Mouse (Mus musculus) CH12.LX (cell line): ENCODE measurements at regions not wholly inside any gene's neighbourhood (a gene's known extent, or its start where the extent isn't known, plus 50 kb on each side); places are given as distances from the start of the nearest gene placed in this dataset.

Experiments
- DNase-seq: peaks from one replicate; pipeline ENCODE4 v3.0.0-alpha.2; 2013; ENCODE audit errors: extremely low read depth
- H3K27ac ChIP-seq: 2 replicates; pipeline ENCODE4 v1.5.1; 2012; ENCODE audit warnings: low read depth, mild to moderate bottlenecking, control low read depth, moderate library complexity; ENCODE audit not compliant: insufficient read depth
- H3K27me3 ChIP-seq: replicated peaks from 2 replicates; pipeline ENCODE3; 2012; ENCODE audit warnings: inconsistent platforms
- H3K36me3 ChIP-seq, 2 experiments: replicated peaks in 1 of 2; 2 replicates each; pipeline versions ENCODE3 to v1.6.1; 2012; ENCODE audit warnings: inconsistent platforms in 1 of 2, low read length in 1 of 2, mild to moderate bottlenecking in 1 of 2, mixed read lengths in 1 of 2, moderate library complexity in 1 of 2; ENCODE audit not compliant: control insufficient read depth in 1 of 2, insufficient read depth in 1 of 2
- H3K4me1 ChIP-seq, 2 experiments: 2 replicates each; pipeline ENCODE4 v1.6.1; 2012; ENCODE audit warnings: inconsistent platforms in 1 of 2, moderate library complexity in 1 of 2; ENCODE audit not compliant: insufficient read depth in 2 of 2, control insufficient read depth in 1 of 2
- H3K4me2 ChIP-seq: 2 replicates; pipeline ENCODE4 v1.6.1; 2012; ENCODE audit warnings: low read depth, mild to moderate bottlenecking, control low read depth; ENCODE audit not compliant: poor library complexity, insufficient read depth, severe bottlenecking
- H3K4me3 ChIP-seq, 3 experiments: fragments of 150-350 bp in 1 of 3; sonication (generic) in 1 of 3; replicated peaks in 1 of 3; 2 replicates each; pipeline versions ENCODE3 to v1.5.1; 2011 to 2012; ENCODE audit warnings: low read depth in 2 of 3, low read length in 2 of 3, mild to moderate bottlenecking in 2 of 3, moderate library complexity in 2 of 3, control low read depth in 1 of 3, improper control_type of control experiment in 1 of 3, inconsistent platforms in 1 of 3, mixed read lengths in 1 of 3; ENCODE audit not compliant: poor library complexity in 1 of 3
- H3K79me2 ChIP-seq: replicated peaks from 2 replicates; pipeline ENCODE4 v1.6.1; 2012; ENCODE audit warnings: mild to moderate bottlenecking, moderate library complexity; ENCODE audit not compliant: control insufficient read depth, poor library complexity, insufficient read depth, severe bottlenecking; ENCODE audit errors: extremely low read depth
- H3K9ac ChIP-seq: 2 replicates; pipeline ENCODE4 v1.6.1; 2012; ENCODE audit warnings: low read depth, mild to moderate bottlenecking, control low read depth, moderate library complexity; ENCODE audit not compliant: insufficient read depth
- H3K9me3 ChIP-seq: replicated peaks from 2 replicates; pipeline ENCODE3; 2012; ENCODE audit warnings: low read length, inconsistent platforms, mixed read lengths
- BHLHE40 ChIP-seq: IDR thresholded peaks from 2 replicates; pipeline ENCODE4 v1.6.1; 2011; ENCODE audit warnings: mild to moderate bottlenecking, low read depth, low read length, improper control_type of control experiment
- ELF1 ChIP-seq: IDR thresholded peaks from 2 replicates; pipeline ENCODE4 v1.6.1; 2014; ENCODE audit warnings: low read depth, mild to moderate bottlenecking, inconsistent platforms, low read length, improper control_type of control experiment
- ETS1 ChIP-seq: conservative IDR thresholded peaks from 2 replicates; pipeline ENCODE4 v1.6.1; 2012; ENCODE audit warnings: low read depth, mild to moderate bottlenecking, inconsistent platforms, low read length, improper control_type of control experiment, moderate library complexity
- IRF4 ChIP-seq: IDR thresholded peaks from 2 replicates; pipeline ENCODE4 v1.6.1; 2014; ENCODE audit warnings: low read depth, mild to moderate bottlenecking, inconsistent platforms, low read length, improper control_type of control experiment
- JUND ChIP-seq: conservative IDR thresholded peaks from 2 replicates; pipeline ENCODE4 v1.6.1; 2011; ENCODE audit warnings: low read depth, low read length, improper control_type of control experiment
- MAX ChIP-seq: IDR thresholded peaks from 2 replicates; pipeline ENCODE4 v1.6.1; 2011; ENCODE audit warnings: low read length, improper control_type of control experiment
- NELFE ChIP-seq: IDR thresholded peaks from 2 replicates; pipeline ENCODE4 v1.6.1; 2011; ENCODE audit warnings: low read depth, low read length, improper control_type of control experiment
- RCOR1 ChIP-seq: conservative IDR thresholded peaks from 2 replicates; pipeline ENCODE4 v1.6.1; 2012; ENCODE audit warnings: low read depth, mild to moderate bottlenecking, inconsistent platforms, low read length, improper control_type of control experiment
- SIN3A ChIP-seq: IDR thresholded peaks from 2 replicates; pipeline ENCODE4 v1.6.1; 2012; ENCODE audit warnings: low read length, improper control_type of control experiment, inconsistent platforms
- TBP ChIP-seq: conservative IDR thresholded peaks from 2 replicates; pipeline ENCODE4 v1.6.1; 2011; ENCODE audit warnings: low read depth, low read length, improper control_type of control experiment
- USF1 ChIP-seq: IDR thresholded peaks from 2 replicates; pipeline ENCODE4 v1.6.1; 2014; ENCODE audit warnings: low read depth, mild to moderate bottlenecking, inconsistent platforms, low read length, improper control_type of control experiment
- USF2 ChIP-seq: conservative IDR thresholded peaks from 2 replicates; pipeline ENCODE4 v1.6.1; 2011; ENCODE audit warnings: low read depth, low read length, improper control_type of control experiment
- ZMIZ1 ChIP-seq: IDR thresholded peaks from 2 replicates; pipeline ENCODE4 v1.6.1; 2012; ENCODE audit warnings: low read depth, mild to moderate bottlenecking, inconsistent platforms, low read length, improper control_type of control experiment
- dilution Hi-C: fragments of 300-500 bp; cut with MboI; formaldehyde crosslinking; loops from 2 replicates; pipeline ENCODE4 v1.14.3; 2020; ENCODE audit warnings: low sequenced_read_pairs; ENCODE audit not compliant: extremely low pct_unique_long_range_greater_than_20kb, extremely low pct_ligation_motif_present
- in situ Hi-C: fragments of 300-500 bp; cut with MboI; formaldehyde crosslinking; loops from 3 replicates; pipeline ENCODE4 v1.14.3; 2019; ENCODE audit warnings: low sequenced_read_pairs, low pct_ligation_motif_present, low pct_unique_long_range_greater_than_20kb, mixed read lengths

- Histone ChIP-seq H3K27me3 (no peaks in the 10 kb centered on the region), H3K9me3 (no peaks in the 10 kb centered on the region), H3K27ac (no peak overlapping the region), H3K36me3 (no peaks in the 10 kb centered on the region), H3K4me3 (no peak overlapping the region), H3K79me2 (no peaks in the 10 kb centered on the region), H3K4me1 (no peaks in the 10 kb centered on the region), H3K4me2 (no peak overlapping the region), H3K9ac (no peak overlapping the region)
- dilution Hi-C loops, result no loop called here
- DNase-seq, result no peak
- no peak for TF ChIP-seq USF2
- in situ Hi-C loops, result no loop called here
Observed at GRCm38 (mm10) chr8:35948751-35949183, 183.2 kb downstream of the Gm19410 start.

- dilution Hi-C loops, result no loop called here
- no peak overlapping the region for H3K9ac ChIP-seq
Observed at GRCm38 (mm10) chr8:35955506-35955905, 189.9 kb downstream of the Gm19410 start.

GRCm38 (mm10) chr8:35956319-35956718, 190.7 kb downstream of the Gm19410 start:
- no peak overlapping the region for H3K4me2 ChIP-seq
- in situ Hi-C loops, result no loop called here
- no peak overlapping the region for H3K27ac ChIP-seq
- H3K9ac ChIP-seq, result no peak overlapping the region
- H3K4me1 ChIP-seq, result no peaks in the 10 kb centered on the region
- no peak overlapping the region for H3K4me3 ChIP-seq
- no peak for DNase-seq
- TF ChIP-seq USF2 (no peak), ETS1 (no peak), IRF4 (no peak), MAX (no peak), ZMIZ1 (no peak), USF1 (no peak), BHLHE40 (no peak), SIN3A (no peak), RCOR1 (no peak), JUND (no peak)
- H3K36me3 ChIP-seq, result no peaks in the 10 kb centered on the region
- dilution Hi-C loops, result no loop called here
- no peaks in the 10 kb centered on the region for H3K27me3 ChIP-seq
- no peaks in the 10 kb centered on the region for H3K79me2 ChIP-seq
- H3K9me3 ChIP-seq, result no peaks in the 10 kb centered on the region

More at GRCm38 (mm10) chr8:35955506-35955905, 189.9 kb downstream of the Gm19410 start:
- in situ Hi-C loops, result no loop called here
- Histone ChIP-seq H3K27ac (no peak overlapping the region), H3K4me3 (no peak overlapping the region), H3K36me3 (no peaks in the 10 kb centered on the region), H3K9me3 (no peaks in the 10 kb centered on the region), H3K4me2 (no peak overlapping the region), H3K27me3 (no peaks in the 10 kb centered on the region), H3K79me2 (no peaks in the 10 kb centered on the region), H3K4me1 (no peaks in the 10 kb centered on the region)
- DNase-seq, result no peak
- TF ChIP-seq TBP (no peak), NELFE (no peak), ELF1 (no peak), ETS1 (no peak), USF2 (no peak)
